Mouse (Mus musculus): ENCODE results near the gene Kcnn3. TPM values are rescaled to one million over a fixed set of nuclear protein-coding genes. Genes with fewer than 3 reads are reported as not detected.
A peak's percentile ranks its signal among the peaks of the same experiment; 100 is the strongest.

Gene Kcnn3
- polyA plus RNA-seq, 1 experiment from 2014 or later: 1.2 TPM

- WGBS: 84% methylated on average over 5 of the region's 5 CpGs
- ATAC-seq (ENCODE audit: borderline replicate concordance, extremely low read depth, low FRiP score, low TSS enrichment): no peak
These were observed 25.3 kb upstream of the Kcnn3 start for GRCm38 (mm10) chr3:89494630-89495029.

GRCm38 (mm10) chr3:89496366-89496765 lies 23.6 kb upstream of the Kcnn3 start:
- no peak overlapping the region for H3K27ac ChIP-seq
- H3K9me3 ChIP-seq: no peaks in the 10 kb centered on the region
- H3K27me3 ChIP-seq: no peaks in the 10 kb centered on the region
- no peak for ATAC-seq (ENCODE audit: borderline replicate concordance, extremely low read depth, low FRiP score, low TSS enrichment)
- no peak overlapping the region for H3K4me2 ChIP-seq
- peaks cover 9% of the 10 kb centered on the region for H3K4me1 ChIP-seq
- H3K4me3 ChIP-seq: no peak overlapping the region
- 64% methylated on average over 3 of the region's 3 CpGs for WGBS
- no peaks in the 10 kb centered on the region for H3K36me3 ChIP-seq
- H3K9ac ChIP-seq: no peak overlapping the region

More at GRCm38 (mm10) chr3:89494630-89495029, 25.3 kb upstream of the Kcnn3 start:
- Histone ChIP-seq H3K4me3 (no peak overlapping the region), H3K4me1 (peaks cover 9% of the 10 kb centered on the region), H3K4me2 (no peak overlapping the region), H3K9ac (no peak overlapping the region), H3K9me3 (no peaks in the 10 kb centered on the region), H3K36me3 (no peaks in the 10 kb centered on the region), H3K27me3 (no peaks in the 10 kb centered on the region), H3K27ac (no peak overlapping the region)

- ATAC-seq (ENCODE audit: borderline replicate concordance, extremely low read depth, low FRiP score, low TSS enrichment): no peak
- WGBS: 44% methylated on average over 7 of the region's 7 CpGs
These were observed 20.3 kb upstream of the Kcnn3 start for GRCm38 (mm10) chr3:89499696-89500095.

GRCm38 (mm10) chr3:89501486-89501885 lies 18.5 kb upstream of the Kcnn3 start:
- no peak overlapping the region for H3K4me2 ChIP-seq
- H3K9me3 ChIP-seq: no peaks in the 10 kb centered on the region
- H3K27ac ChIP-seq: no peak overlapping the region
- no peak overlapping the region for H3K9ac ChIP-seq
- H3K4me1 ChIP-seq: no peaks in the 10 kb centered on the region
- peaks cover 6% of the 10 kb centered on the region for H3K27me3 ChIP-seq
- H3K4me3 ChIP-seq: no peak overlapping the region
- no peak for ATAC-seq (ENCODE audit: borderline replicate concordance, extremely low read depth, low FRiP score, low TSS enrichment)
- no peaks in the 10 kb centered on the region for H3K36me3 ChIP-seq

More at GRCm38 (mm10) chr3:89499696-89500095, 20.3 kb upstream of the Kcnn3 start:
- no peaks in the 10 kb centered on the region for H3K27me3 ChIP-seq
- no peak overlapping the region for H3K9ac ChIP-seq
- H3K4me2 ChIP-seq: no peak overlapping the region
- no peaks in the 10 kb centered on the region for H3K4me1 ChIP-seq
- no peaks in the 10 kb centered on the region for H3K9me3 ChIP-seq
- H3K4me3 ChIP-seq: no peak overlapping the region
- no peak overlapping the region for H3K27ac ChIP-seq
- H3K36me3 ChIP-seq: no peaks in the 10 kb centered on the region

GRCm38 (mm10) chr3:89502551-89502950 lies 17.4 kb upstream of the Kcnn3 start:
- no peak for ATAC-seq (ENCODE audit: borderline replicate concordance, extremely low read depth, low FRiP score, low TSS enrichment)
- 58% methylated on average over 7 of the region's 7 CpGs for WGBS
- Histone ChIP-seq H3K9me3 (no peaks in the 10 kb centered on the region), H3K27me3 (peaks cover 16% of the 10 kb centered on the region), H3K4me3 (no peak overlapping the region), H3K9ac (no peak overlapping the region), H3K4me1 (no peaks in the 10 kb centered on the region), H3K36me3 (no peaks in the 10 kb centered on the region), H3K4me2 (no peak overlapping the region), H3K27ac (no peak overlapping the region)

- H3K4me3 ChIP-seq: no peak overlapping the region
- H3K9me3 ChIP-seq: no peaks in the 10 kb centered on the region
- no peak for ATAC-seq (ENCODE audit: borderline replicate concordance, extremely low read depth, low FRiP score, low TSS enrichment)
- no peaks in the 10 kb centered on the region for H3K4me1 ChIP-seq
- no peak overlapping the region for H3K9ac ChIP-seq
- 36% methylated on average over 9 of the region's 9 CpGs for WGBS
- H3K4me2 ChIP-seq: no peak overlapping the region
- H3K27me3 ChIP-seq: peaks cover 48% of the 10 kb centered on the region
- no peak overlapping the region for H3K27ac ChIP-seq
- H3K36me3 ChIP-seq: no peaks in the 10 kb centered on the region
These were observed 11.9 kb upstream of the Kcnn3 start for GRCm38 (mm10) chr3:89508041-89508440.

GRCm38 (mm10) chr3:89510979-89511378 lies 9.0 kb upstream of the Kcnn3 start:
- Histone ChIP-seq H3K9me3 (no peaks in the 10 kb centered on the region), H3K9ac (no peak overlapping the region), H3K27me3 (peaks cover 47% of the 10 kb centered on the region), H3K27ac (no peak overlapping the region), H3K4me1 (0 out of 2 replicates have a peak, but pooled peaks cover 3% of the 10 kb centered on the region), H3K36me3 (no peaks in the 10 kb centered on the region), H3K4me3 (no peak overlapping the region), H3K4me2 (0 out of 2 replicates have a peak overlapping the region, but pooled peaks have one; percentile 8)
- WGBS: 12% methylated on average over 4 of the region's 4 CpGs
- ATAC-seq (ENCODE audit: borderline replicate concordance, extremely low read depth, low FRiP score, low TSS enrichment): no peak

GRCm38 (mm10) chr3:89511400-89511799 lies 8.6 kb upstream of the Kcnn3 start:
- Histone ChIP-seq H3K27ac (no peak overlapping the region), H3K27me3 (peaks cover 43% of the 10 kb centered on the region), H3K36me3 (no peaks in the 10 kb centered on the region), H3K4me2 (0 out of 2 replicates have a peak overlapping the region, but pooled peaks have one; percentile 8), H3K9me3 (no peaks in the 10 kb centered on the region; the same call in 1 of the 2 replicates), H3K4me3 (no peak overlapping the region), H3K4me1 (0 out of 2 replicates have a peak, but pooled peaks cover 3% of the 10 kb centered on the region), H3K9ac (no peak overlapping the region)
- ATAC-seq (ENCODE audit: borderline replicate concordance, extremely low read depth, low FRiP score, low TSS enrichment): no peak
- 27% methylated on average over 15 of the region's 15 CpGs for WGBS

GRCm38 (mm10) chr3:89512225-89512624 lies 7.7 kb upstream of the Kcnn3 start:
- 92% methylated on average over 2 of the region's 2 CpGs for WGBS
- no peak for ATAC-seq (ENCODE audit: borderline replicate concordance, extremely low read depth, low FRiP score, low TSS enrichment)

GRCm38 (mm10) chr3:89515444-89515843 lies 4.5 kb upstream of the Kcnn3 start:
- no peaks in the 10 kb centered on the region for H3K36me3 ChIP-seq
- H3K27me3 ChIP-seq: peaks cover 34% of the 10 kb centered on the region
- no peak for ATAC-seq (ENCODE audit: borderline replicate concordance, extremely low read depth, low FRiP score, low TSS enrichment)
- no peak overlapping the region for H3K4me2 ChIP-seq
- no peak overlapping the region for H3K9ac ChIP-seq
- 42% methylated on average over 11 of the region's 11 CpGs for WGBS
- no peak overlapping the region for H3K27ac ChIP-seq
- no peaks in the 10 kb centered on the region; the same call in 1 of the 2 replicates for H3K9me3 ChIP-seq
- no peak overlapping the region for H3K4me3 ChIP-seq
- H3K4me1 ChIP-seq: peaks cover 14% of the 10 kb centered on the region

More at GRCm38 (mm10) chr3:89512225-89512624, 7.7 kb upstream of the Kcnn3 start:
- peaks cover 35% of the 10 kb centered on the region for H3K27me3 ChIP-seq
- H3K9me3 ChIP-seq: no peaks in the 10 kb centered on the region; the same call in 1 of the 2 replicates
- no peak overlapping the region for H3K9ac ChIP-seq
- H3K36me3 ChIP-seq: no peaks in the 10 kb centered on the region
- H3K27ac ChIP-seq: no peak overlapping the region
- H3K4me3 ChIP-seq: no peak overlapping the region
- no peak overlapping the region for H3K4me2 ChIP-seq
- 0 out of 2 replicates have a peak, but pooled peaks cover 3% of the 10 kb centered on the region for H3K4me1 ChIP-seq

- H3K4me3 ChIP-seq: no peak overlapping the region
- H3K4me2 ChIP-seq: no peak overlapping the region
- H3K36me3 ChIP-seq: no peaks in the 10 kb centered on the region
- H3K9me3 ChIP-seq: no peaks in the 10 kb centered on the region; the same call in 1 of the 2 replicates
- H3K27ac ChIP-seq: no peak overlapping the region
- peaks cover 31% of the 10 kb centered on the region for H3K27me3 ChIP-seq
- WGBS: 83% methylated on average over 5 of the region's 5 CpGs
- peaks cover 21% of the 10 kb centered on the region for H3K4me1 ChIP-seq
- H3K9ac ChIP-seq: no peak overlapping the region
- ATAC-seq (ENCODE audit: borderline replicate concordance, extremely low read depth, low FRiP score, low TSS enrichment): no peak
These were observed 3.6 kb upstream of the Kcnn3 start for GRCm38 (mm10) chr3:89516321-89516720.

GRCm38 (mm10) chr3:89520618-89521502 lies 896 bp downstream of the Kcnn3 start:
- H3K4me2 ChIP-seq: peak overlapping the region; percentile 89
- H3K9ac ChIP-seq: peak overlapping the region; percentile 25
- H3K27me3 ChIP-seq: peaks cover 39% of the 10 kb centered on the region
- peak overlapping the region; percentile 39 for H3K4me3 ChIP-seq
- peaks cover 31% of the 10 kb centered on the region for H3K4me1 ChIP-seq
- no peaks in the 10 kb centered on the region; the same call in 1 of the 2 replicates for H3K9me3 ChIP-seq
- WGBS: 1% methylated on average over 25 of the region's 25 CpGs
- peak; percentile 37; the same call in 1 of the 2 replicates for ATAC-seq (ENCODE audit: borderline replicate concordance, extremely low read depth, low FRiP score, low TSS enrichment)
- peak overlapping the region; percentile 5; the same call in 1 of the 2 replicates for H3K27ac ChIP-seq
- no peaks in the 10 kb centered on the region for H3K36me3 ChIP-seq
